Mouse (Mus musculus) thymus, postnatal 0 days (tissue): ENCODE data around the gene Tmem234. TPM values are rescaled to one million over a fixed set of nuclear protein-coding genes. Genes with fewer than 3 reads are reported as not detected.
"Not testable (repeated sequence)": the region's sequence is repeated elsewhere in the genome, so short reads cannot be mapped to it uniquely, and the experiment has no call there.

Experiments used
- DNase-seq: peaks from one replicate; pipeline ENCODE4 v3.0.0-alpha.2; 2015; ENCODE audit warnings: low spot score
- polyA plus RNA-seq: library from polyadenylated mRNA; unstranded; fragments of >200 nt; fragmentation: Nextera tagmentation; extraction: Ambion mirVana; gene quantifications from 2 replicates; pipeline ENCODE4 v1.2.1, GENCODE M21; 2015

Tmem234 gene
- 190 and 230 TPM in 2 replicates for polyA plus RNA-seq

DNA sequence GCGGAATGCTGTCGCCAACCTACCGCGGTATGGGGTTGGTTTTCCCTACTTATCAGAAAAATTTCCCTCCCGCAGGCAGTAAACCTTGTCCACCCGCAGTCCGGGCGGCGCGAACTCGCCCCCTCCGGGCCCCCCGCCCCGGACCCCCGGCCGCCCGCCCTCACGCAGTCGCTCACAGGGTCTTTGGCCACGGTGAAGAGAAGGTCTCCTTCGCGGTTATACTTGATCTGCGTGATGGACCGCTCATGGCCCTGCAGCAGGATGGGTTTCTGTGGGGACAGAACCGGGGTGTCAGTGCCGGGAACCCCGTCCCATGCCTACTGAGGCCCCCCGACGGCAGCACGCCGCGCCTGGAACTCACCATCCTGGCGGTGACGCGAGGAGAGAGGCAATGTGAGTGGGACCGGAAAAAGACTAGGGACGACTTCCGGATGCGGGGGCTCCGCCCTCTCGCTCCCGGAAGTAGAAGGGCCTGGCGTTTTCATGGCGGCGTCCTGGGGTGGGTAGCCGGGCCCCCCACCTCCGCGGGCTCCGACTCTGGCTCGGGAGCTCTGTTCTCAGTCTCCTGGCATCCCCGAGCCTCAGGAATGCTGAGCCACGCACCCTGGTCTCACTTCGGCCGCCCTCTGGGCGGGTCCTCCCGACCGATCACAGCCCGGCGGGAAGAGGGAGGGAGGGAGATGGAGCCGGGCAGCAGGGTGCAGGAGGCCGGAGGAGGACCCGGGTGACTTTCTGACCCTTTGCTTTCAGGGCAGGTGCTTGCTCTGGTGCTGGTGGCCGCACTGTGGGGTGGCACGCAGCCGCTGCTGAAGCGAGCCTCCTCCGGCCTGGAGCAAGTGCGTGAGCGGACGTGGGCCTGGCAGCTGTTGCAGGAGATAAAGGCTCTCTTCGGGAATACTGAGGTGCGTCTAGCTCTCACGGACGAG is at the start of gene Tmem234, which contains the start of gene Eif3i:
Tmem234 (plus strand) TSS at position 436 of the 926 bp plus-strand sequence.
Eif3i (minus strand) TSS at position 416 of the 926 bp plus-strand sequence.
- peak; percentile 90 for DNase-seq

- DNase-seq: not testable (repeated sequence)
These were observed 46.0 kb upstream of the Tmem234 start for GRCm38 (mm10) chr4:129554512-129554911.

DNA sequence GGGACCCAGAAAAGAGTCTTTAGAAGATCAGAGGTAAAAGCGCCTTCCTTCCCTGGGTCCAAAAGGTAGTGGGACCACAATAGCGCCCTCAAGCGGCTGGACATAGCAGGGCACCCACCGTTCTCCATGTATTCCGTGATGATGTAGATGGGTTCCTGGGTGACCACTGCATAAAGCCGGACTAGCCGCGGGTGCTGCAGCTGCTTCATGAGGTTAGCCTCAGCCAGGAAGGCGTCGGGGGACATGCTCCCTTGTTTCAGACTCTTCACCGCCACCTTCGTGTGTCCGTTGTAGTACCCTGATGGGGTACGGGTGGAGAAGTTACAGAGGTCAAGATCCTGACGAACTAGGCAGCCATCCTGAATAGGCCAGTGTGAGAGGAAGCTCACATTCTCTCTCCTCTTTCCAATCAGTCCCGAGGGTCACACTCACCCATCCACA is 45.0 kb upstream of the Tmem234 start:
- peak; percentile 41 for DNase-seq

DNA sequence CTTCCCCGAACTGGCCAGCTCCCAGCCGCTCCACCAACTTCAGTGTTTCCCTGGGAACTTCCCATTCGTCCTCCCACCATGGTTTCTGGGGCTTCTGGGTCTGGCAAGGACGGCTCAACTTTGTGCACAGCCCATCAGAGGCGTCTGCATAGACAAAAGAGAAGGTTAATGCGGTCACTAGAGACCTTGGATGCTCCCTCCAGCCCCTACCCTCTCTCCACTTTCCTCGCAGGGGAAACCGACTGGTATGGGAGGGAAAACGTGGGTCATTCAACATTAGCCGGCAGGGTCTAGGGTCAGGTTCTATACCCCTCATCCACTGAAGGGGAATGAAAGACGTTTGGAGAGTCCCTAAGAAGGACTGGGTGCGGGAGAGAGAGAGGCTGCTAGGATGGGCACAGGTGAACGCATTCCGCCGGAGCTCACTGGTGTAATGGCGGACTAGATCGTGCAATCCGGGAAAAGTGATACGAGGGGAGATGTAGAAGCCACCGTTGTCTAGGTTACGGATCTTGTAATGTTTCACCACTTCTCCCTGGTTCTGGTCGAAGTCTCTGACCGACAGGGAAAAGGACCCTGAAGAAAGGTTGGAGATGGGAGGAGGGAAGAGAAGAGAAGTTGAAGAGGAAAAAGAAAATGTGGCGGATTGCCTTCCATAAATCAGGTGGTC is 44.5 kb upstream of the Tmem234 start:
- no peak for DNase-seq

- DNase-seq: peak; percentile 89
These were observed 43.8 kb upstream of the Tmem234 start for GRCm38 (mm10) chr4:129556532-129557223.

DNA sequence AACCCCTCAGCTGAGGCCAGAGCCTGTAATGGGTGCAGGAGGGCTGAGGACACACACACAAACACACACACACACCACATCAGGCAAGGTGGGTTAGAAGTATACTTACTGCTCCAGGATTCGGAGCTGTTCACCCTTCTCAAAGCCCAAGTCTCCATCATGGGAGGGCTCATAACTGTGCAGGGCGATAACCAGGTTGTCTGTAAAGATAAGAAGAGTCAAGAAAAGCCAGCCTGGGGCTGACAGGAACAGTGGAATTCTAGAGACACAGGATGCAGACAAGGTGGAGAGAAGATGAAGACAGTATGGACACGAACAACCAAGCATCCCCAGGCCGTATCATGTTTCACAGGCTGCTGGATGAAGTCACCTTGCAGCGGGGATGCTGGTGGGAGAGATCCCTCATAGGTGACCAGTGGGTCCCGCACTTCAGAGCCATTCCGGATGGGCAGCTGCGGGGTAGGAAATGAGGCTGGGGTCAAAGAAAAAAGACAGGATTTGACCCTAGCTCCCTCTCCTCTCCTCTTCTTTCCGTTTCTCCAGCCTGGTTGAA is 43.1 kb upstream of the Tmem234 start:
- peak; percentile 33 for DNase-seq

DNA sequence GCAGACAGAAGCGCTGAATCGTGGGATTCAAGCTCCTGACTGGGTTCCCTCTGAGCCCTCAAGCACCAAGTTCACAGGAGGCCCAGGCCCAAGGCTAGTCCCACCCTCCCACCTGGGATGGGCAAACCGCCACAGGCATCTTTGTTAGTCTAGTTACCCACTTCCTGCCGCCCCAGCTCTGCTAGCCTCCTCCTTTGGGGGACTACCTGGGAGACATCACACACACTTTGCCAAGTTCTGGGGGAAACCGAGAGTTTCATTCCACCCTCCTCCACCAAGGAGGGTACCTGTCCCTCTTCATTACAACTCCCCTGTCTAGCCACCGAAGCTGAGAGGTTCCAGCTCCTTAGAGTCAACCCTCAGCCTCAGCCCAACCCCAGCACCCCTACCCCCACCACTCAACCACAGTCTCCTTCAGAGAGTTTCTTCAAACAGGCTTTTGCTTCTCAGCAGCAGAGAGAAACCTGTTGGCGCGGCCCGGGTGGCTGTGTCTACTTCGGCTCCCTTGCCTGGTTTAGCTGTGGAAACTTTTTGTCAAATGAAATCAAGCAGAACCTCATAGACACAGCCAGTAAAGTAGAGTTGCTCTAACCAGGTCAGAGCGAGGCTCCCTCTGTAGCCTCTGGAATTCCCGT is 42.0 kb upstream of the Tmem234 start:
- DNase-seq: peak; percentile 96

DNA sequence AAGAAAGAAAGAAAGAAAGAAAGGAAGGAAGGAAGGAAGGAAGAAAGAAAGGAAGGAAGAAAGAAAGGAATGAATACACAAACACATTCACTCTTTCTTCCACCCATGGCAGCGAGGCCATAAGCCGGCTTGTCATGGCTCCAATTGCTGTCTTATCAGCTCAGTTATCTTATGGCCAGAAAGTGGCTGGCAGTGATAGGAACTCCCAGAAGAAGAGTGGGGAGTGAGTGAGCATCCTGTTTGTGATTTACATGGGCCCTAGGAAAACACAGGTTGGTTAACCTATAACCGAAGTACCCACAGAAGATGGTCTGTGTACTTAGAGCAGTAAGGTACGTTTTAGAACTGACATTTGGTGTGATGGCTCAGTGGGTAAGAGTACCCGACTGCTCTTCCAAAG is 39.3 kb upstream of the Tmem234 start:
- DNase-seq: no peak

DNA sequence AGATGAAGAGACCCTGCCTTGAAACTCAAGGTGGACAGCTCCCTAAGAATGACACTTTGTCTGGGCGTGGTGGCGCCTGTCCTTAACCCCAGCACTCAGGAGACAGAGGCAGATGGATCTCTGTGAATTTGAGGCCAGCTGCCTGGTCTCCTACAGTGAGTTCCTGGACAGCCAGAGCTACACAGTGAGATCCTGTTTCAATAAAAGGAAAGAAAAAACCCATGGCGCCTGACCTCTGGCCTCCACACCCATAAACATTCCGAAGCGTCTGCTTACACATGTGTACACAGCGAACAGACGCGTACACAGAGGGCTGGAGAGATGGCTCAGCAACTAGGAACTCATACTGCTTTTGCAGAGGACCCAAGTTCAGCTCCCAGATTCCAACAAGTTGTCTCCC is 36.8 kb upstream of the Tmem234 start:
- DNase-seq: no peak

DNA sequence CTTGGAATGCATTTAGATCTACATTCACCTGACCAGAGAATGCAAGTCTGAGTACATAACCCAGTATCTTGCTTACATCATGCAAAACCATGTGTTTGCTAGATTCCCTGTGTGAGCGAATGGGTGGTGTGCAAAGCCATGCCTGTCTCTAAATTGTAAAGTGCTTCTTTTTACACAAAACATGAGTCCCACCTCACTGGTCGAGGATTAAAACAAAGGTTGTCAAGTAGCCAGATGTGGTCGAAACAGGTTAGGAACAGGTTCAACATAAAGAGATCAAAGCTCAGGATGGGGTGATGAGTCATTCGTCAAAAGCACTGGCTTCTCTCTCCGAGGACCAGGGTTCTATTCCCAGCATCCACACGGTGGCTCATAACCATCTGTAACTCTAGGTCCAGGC is 35.3 kb upstream of the Tmem234 start:
- no peak for DNase-seq

- no peak for DNase-seq
These were observed 32.1 kb upstream of the Tmem234 start for GRCm38 (mm10) chr4:129568366-129568765.

DNA sequence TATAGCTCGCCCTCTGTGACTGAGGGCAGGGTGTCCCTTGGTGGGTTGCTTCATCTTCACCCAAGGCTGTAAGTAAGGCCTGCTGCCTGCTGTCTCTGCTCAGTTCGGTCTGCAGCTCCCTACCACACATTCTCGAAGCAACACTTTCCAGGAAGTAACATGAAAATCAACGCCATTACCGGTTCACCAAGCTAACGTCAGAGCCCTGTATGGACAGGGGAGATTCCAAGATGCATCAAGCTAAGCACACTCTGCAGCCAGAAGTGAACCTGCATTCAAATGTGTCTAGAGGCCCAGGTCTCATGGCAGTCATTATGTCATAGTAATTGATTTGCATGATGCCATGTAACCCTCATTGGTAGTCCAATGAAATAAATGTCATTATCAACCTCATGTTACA is 30.4 kb upstream of the Tmem234 start:
- DNase-seq: no peak

- DNase-seq: peak; percentile 33
These were observed 28.9 kb upstream of the Tmem234 start for GRCm38 (mm10) chr4:129571551-129572084.

DNA sequence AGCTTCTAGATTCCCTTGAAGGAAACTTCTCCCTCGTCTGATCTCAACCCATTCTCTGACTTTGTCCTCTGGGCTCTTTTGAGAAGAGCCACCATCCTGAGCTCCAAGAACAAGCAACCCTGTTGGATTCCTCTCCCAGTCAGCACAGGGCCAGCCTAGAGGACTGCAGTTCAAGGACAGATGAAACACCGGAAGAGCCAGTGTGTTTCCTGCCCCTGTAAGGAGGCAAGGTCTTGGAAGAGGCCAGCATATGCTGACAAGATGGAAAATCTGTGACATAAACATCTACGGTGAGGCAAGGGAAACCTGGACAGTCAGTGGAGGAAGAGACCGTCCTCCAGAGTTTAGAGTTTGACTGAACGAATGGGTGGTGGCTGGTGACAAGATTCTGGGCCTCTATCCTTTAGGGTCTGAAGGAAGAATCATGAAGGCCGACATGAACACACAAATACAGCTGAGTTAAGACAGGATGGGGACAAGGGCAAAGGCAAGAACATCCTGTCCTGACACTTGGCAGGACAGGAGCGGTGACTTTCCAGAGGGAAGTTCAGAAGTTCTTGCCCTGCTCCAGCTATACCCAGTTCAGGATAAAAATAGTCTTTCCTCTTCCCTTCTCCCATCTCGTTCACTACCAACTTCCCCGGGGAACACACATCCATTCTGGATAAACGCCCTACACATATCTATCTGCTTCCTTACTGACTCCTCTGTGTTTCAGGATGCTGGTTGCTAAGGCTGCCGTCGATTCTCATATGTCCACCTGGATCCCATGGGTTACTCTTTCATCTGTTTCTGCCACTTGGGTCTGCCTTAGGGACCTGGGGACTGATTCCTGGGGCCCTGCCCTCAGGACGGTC is 28.0 kb upstream of the Tmem234 start:
- no peak for DNase-seq

GRCm38 (mm10) chr4:129573093-129573370 is 27.4 kb upstream of the Tmem234 start:
- no peak for DNase-seq

- DNase-seq: peak; percentile 90
These were observed 27.0 kb upstream of the Tmem234 start, which contains the start of gene Lck for GRCm38 (mm10) chr4:129573430-129573829. TSS of gene Lck (minus strand) at chr4:129573641.

DNA sequence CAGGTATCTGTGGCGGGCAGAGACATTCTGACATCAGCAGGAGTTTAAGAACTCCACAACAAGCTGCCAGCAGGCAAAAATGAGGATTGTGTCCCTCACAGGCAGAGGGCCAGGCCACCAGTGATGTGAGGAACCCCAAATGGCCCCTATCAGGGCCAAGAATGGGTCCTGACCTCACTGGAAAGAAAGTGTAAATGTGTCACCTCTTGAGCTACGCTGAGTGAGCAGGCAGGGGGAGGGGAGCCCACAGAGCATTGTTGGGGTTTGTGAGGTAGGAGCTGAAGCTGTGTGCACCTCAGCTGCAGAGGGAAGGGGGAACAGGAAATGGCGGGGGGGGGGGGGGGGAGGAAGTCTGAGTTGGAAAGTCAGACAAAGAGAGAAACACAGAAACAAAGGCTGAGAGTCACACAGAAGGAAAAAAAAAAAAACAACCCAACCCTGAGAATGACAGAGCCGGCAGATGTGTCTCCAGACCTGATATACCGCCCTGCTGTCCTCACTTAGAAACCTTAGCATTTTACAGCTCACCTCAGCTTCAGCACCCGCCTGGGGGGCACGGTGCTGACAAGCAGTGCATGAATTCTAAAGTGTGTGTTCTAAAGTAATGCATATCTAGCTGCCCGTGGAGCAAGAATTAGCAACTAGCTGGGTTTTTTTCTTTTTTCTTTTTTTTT is 25.2 kb upstream of the Tmem234 start:
- DNase-seq: peak; percentile 95

DNA sequence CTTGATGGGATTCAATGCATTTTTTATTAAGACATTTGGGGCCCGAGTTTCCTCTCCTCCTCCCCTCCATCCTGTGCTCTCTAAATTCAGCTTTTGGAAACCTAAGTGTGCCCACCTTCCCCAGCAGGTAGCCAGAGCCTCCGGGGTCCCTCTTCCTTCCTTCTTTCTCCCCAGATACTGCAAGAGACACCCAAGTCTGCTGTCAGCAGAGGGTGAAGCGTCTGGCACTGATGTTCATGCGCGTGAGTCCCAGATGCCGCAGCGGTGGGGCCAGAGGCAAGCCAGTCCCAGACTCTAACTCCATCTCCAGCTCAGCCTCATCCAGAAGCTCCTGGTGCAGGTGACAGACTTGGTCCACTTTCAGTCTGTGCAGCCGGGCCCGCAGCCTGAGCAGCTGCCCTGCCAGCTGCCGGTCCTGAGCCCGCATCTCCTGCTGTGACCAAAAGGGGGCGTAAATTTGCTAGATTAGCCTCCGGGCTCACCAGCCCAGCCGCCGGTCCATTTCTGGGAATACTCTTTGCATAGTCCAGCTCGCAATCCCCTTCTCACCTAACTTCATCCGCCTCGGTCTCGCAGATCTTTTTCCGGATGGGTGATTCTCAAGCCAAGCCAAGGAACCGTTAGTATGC is 23.5 kb upstream of the Tmem234 start:
- DNase-seq: peak; percentile 67

DNA sequence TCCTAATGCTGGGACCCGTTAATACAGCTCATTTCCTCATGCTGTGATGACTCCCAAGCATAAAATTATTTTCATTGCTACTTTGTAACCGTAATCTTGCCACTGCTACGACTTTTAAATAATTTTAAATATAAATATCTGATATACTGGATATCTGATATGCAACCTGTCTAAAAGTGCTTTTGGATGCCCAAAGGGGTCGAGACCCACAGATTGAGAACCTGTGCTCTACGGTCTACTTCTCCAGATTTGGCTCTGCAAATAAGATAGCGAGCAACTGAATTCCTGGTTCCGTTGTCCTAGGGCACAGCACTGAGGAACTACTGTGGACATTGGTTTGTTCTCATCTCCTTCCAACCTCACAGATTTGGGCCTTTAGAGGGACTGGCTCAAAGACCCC is 22.8 kb upstream of the Tmem234 start:
- DNase-seq: no peak
